Mouse (Mus musculus) brown adipose tissue, adult 24 weeks (tissue): Measurements from ENCODE around the gene Olfr138. TPM values are rescaled to one million over a fixed set of nuclear protein-coding genes. Genes with fewer than 3 reads are reported as not detected.

Source experiments
- H3K27ac ChIP-seq: fragments of 200-500 bp; replicated peaks from 2 replicates; pipeline ENCODE4 v1.5.1; 2012; ENCODE audit warnings: low read depth, mild to moderate bottlenecking, low read length
- H3K4me1 ChIP-seq: fragments of 200-500 bp; 2 replicates; pipeline ENCODE4 v1.6.1; 2012; ENCODE audit warnings: low read length, mixed read lengths; ENCODE audit not compliant: control insufficient read depth, insufficient read depth, insufficient read length
- H3K4me3 ChIP-seq: fragments of 200-500 bp; 2 replicates; pipeline ENCODE4 v1.5.1; 2012; ENCODE audit warnings: low read depth, mild to moderate bottlenecking, low read length, moderate library complexity; ENCODE audit not compliant: insufficient read depth
- polyA plus RNA-seq: library from polyadenylated mRNA; stranded (reverse); fragments of >200 nt; gene quantifications from 2 replicates; pipeline ENCODE4 v1.2.4, GENCODE M21; 2012; ENCODE audit not compliant: missing spikeins, insufficient read depth, insufficient read length

Olfr138 gene
- polyA plus RNA-seq: not detected in 2 replicates

DNA sequence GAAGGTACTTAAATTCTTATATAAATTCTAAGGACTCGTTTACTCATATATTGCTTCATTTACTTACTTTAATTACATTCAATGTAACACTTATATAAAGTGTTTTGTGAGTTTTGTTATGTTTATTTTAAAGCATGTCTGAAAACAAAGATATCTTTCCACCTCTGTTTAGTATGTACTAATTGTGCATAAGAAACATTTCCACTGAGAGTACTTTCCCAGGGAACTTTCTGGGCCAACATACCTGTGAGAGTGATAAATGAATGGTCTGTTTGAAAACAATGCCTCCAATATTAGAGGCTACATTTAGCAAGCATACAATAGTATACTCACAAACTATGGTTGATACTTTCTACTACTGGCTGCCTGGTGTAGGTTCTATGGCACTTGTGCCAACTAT lies at the start of gene Olfr138:
TSS of gene Olfr138 (plus strand) at position 301 of the 400 bp plus-strand sequence.
- H3K27ac ChIP-seq: no peak within 1 kb of the TSS
- H3K4me1 ChIP-seq: no peaks in the 10 kb centered on the region
- H3K4me3 ChIP-seq: no peak within 1 kb of the TSS

- H3K4me3 ChIP-seq: no peak within 1 kb of the TSS
- H3K27ac ChIP-seq: no peak within 1 kb of the TSS
- no peaks in the 10 kb centered on the region for H3K4me1 ChIP-seq
Observed at GRCm38 (mm10) chr17:38307470-38307869, 46.6 kb downstream of the Olfr138 start, which contains the start of gene Olfr137. Gene Olfr137 (minus strand): TSS chr17:38307570.

Other genes with a start within 250 kb of the Olfr138 start
- gene Olfr129, start 201.0 kb upstream of the Olfr138 start, polyA plus RNA-seq: not detected in 2 replicates
- not detected in 2 replicates for gene Olfr130, start 197.1 kb upstream of the Olfr138 start, polyA plus RNA-seq
- not detected in 2 replicates for gene Olfr131, start 172.3 kb upstream of the Olfr138 start, polyA plus RNA-seq
- not detected in 2 replicates for gene Olfr132, start 126.5 kb upstream of the Olfr138 start, polyA plus RNA-seq
- not detected in 2 replicates for gene Olfr133, start 115.8 kb upstream of the Olfr138 start, polyA plus RNA-seq
- gene Olfr134, start 89.6 kb upstream of the Olfr138 start, polyA plus RNA-seq: not detected in 2 replicates
- gene Olfr135, start 56.7 kb upstream of the Olfr138 start, polyA plus RNA-seq: not detected in 2 replicates
- gene Olfr137, start 46.5 kb downstream of the Olfr138 start, polyA plus RNA-seq: not detected in 2 replicates
- gene Olfr136, start 68.8 kb downstream of the Olfr138 start, polyA plus RNA-seq: not detected in 2 replicates
- not detected in 2 replicates for gene Esp36, start 159.2 kb downstream of the Olfr138 start, polyA plus RNA-seq